In genomic region chr8:95377863-95378291, GRCm38 (mm10) we compare ENCODE assay signal across 9 mouse cellular contexts. TPM values are rescaled to one million over a fixed set of nuclear protein-coding genes. Genes with fewer than 3 reads are reported as not detected.
DNase-seq lines count a peak whose midpoint lies in the region; ATAC-seq and TF ChIP-seq lines count a peak whose summit lies in the region.
"Had no signal": no experiment of that assay in that cellular context is flagged by ENCODE, and none has a peak within 500 bp of the region (broad histone marks: within the 10 kb centered on the region; RNA-seq: fewer than 3 reads in every experiment).

No protein-coding gene starts in this region.

- peaks cover 26% of the 10 kb centered on the region for H3K4me1 ChIP-seq in heart, embryonic 16.5 days (ENCODE audit: control insufficient read depth, insufficient read depth, low read length)
- H3K4me1 ChIP-seq in stomach, embryonic 14.5 days (ENCODE audit: control insufficient read depth, insufficient read depth, low read length) = peaks cover 14% of the 10 kb centered on the region

- peaks cover 1% of the 10 kb centered on the region for H3K36me3 ChIP-seq in heart, embryonic 16.5 days (ENCODE audit: control insufficient read depth, insufficient read depth)
- H3K36me3 ChIP-seq in stomach, embryonic 14.5 days (ENCODE audit: control insufficient read depth, insufficient read depth, low read length) = no peaks in the 10 kb centered on the region

- peak overlapping the region; percentile 9 for H3K4me3 ChIP-seq in gastrocnemius, adult 2 months
- H3K4me3 ChIP-seq in heart, embryonic 16.5 days (ENCODE audit: low read length) = no peak overlapping the region
- no peak overlapping the region for H3K4me3 ChIP-seq in stomach, embryonic 14.5 days (ENCODE audit: low read depth, low read length)

- peak; percentile 74 for ATAC-seq in heart, embryonic 16.5 days (replicated peaks; ENCODE audit: extremely low read depth, insufficient read depth, low FRiP score)
- ATAC-seq in stomach, embryonic 14.5 days (ENCODE audit: insufficient number of reproducible peaks, insufficient read depth, low FRiP score, low read depth) = peak; percentile 84
- ATAC-seq in monocyte, adult 5-6 weeks (replicated peaks; ENCODE audit: insufficient number of reproducible peaks, low FRiP score, low TSS enrichment, poor library complexity, severe bottlenecking) = no peak

- DNase-seq in gastrocnemius, adult 2 months = peak; percentile 83
- DNase-seq in gastrocnemius, postnatal 4 days (ENCODE audit: low spot score in 2 of 2) = no peak
- DNase-seq in kidney, postnatal 36 days = peak; percentile 46 to 50
- no peak for DNase-seq in right cerebral cortex, postnatal 14 days
- no peak for DNase-seq in spleen, postnatal 4 days (ENCODE audit: low spot score in 2 of 2)

- peak overlapping the region; percentile 49 for H3K9ac ChIP-seq in heart, embryonic 16.5 days (ENCODE audit: low read length)
- no peak overlapping the region for H3K9ac ChIP-seq in stomach, embryonic 14.5 days (replicated peaks; ENCODE audit: low read depth, low read length)
- H3K9ac ChIP-seq: liver, embryonic 14.5 days had no signal

- H3K27me3 ChIP-seq in heart, embryonic 16.5 days (ENCODE audit: control insufficient read depth, insufficient read depth, low read length) = no peaks in the 10 kb centered on the region
- no peaks in the 10 kb centered on the region for H3K27me3 ChIP-seq in stomach, embryonic 14.5 days (ENCODE audit: control insufficient read depth, insufficient read depth, low read length)

- intact Hi-C loops in gastrocnemius, adult 2 months (cut with DNase I) = loop anchor here (2.0 kb wide), 1 partner anchor 23 kb away; no protein-coding TSS in a partner anchor

- peak overlapping the region; percentile 82 for H3K27ac ChIP-seq in gastrocnemius, adult 2 months
- peak overlapping the region; percentile 80 for H3K27ac ChIP-seq in heart, embryonic 16.5 days (ENCODE audit: low read length)
- peak overlapping the region; percentile 89 for H3K27ac ChIP-seq in stomach, embryonic 14.5 days (ENCODE audit: low read length)
- H3K27ac ChIP-seq: liver, embryonic 14.5 days had no signal

- H3K4me2 ChIP-seq in heart, embryonic 16.5 days (ENCODE audit: low read depth, low read length) = peak overlapping the region; percentile 38
- H3K4me2 ChIP-seq in stomach, embryonic 14.5 days (replicated peaks; ENCODE audit: low read depth, low read length) = no peak overlapping the region

- 9% methylated on average over 7 of the region's 7 CpGs for WGBS in heart, embryonic 16.5 days
- 6% methylated on average over 7 of the region's 7 CpGs for WGBS in stomach, embryonic 14.5 days

- no peak for TF ChIP-seq CTCF in gastrocnemius, adult 2 months (IDR thresholded peaks at IDR 0.05)

- H3K9me3 ChIP-seq in heart, embryonic 16.5 days (replicated peaks; ENCODE audit: control insufficient read depth, low read length) = no peaks in the 10 kb centered on the region
- H3K9me3 ChIP-seq in stomach, embryonic 14.5 days (ENCODE audit: control insufficient read depth, low read depth, low read length) = no peaks in the 10 kb centered on the region

RNA-seq across cellular contexts. Expression of gene Mmp15, which starts 25.8 kb away (rescaled TPM):
- total RNA-seq in gastrocnemius, adult 2 months (2021) = 10 to 100 TPM; 13.8 to 17.0 TPM
- 10 to 100 TPM; 51.0 to 54.5 TPM for total RNA-seq in gastrocnemius, postnatal 4 days (2021)
- polyA plus RNA-seq in heart, embryonic 16.5 days (2015; fragmentation: Nextera tagmentation; extraction: Ambion mirVana) = 30.1 and 39.4 TPM in 2 replicates
- polyA plus RNA-seq in stomach, embryonic 14.5 days (2014; fragmentation: Nextera tagmentation; extraction: Ambion mirVana) = 21.5 and 22.0 TPM in 2 replicates
- total RNA-seq in monocyte, adult 5-6 weeks (2017) = not detected in 3 replicates

RNA-seq across cellular contexts. Expression of gene Usb1, which starts 45.8 kb away (rescaled TPM):
- 1 to 10 TPM; 5.8 to 7.1 TPM for total RNA-seq in gastrocnemius, adult 2 months (2021)
- 10 to 100 TPM; 17.9 to 22.2 TPM for total RNA-seq in gastrocnemius, postnatal 4 days (2021)
- 32.4 and 32.8 TPM in 2 replicates for polyA plus RNA-seq in heart, embryonic 16.5 days (2015; fragmentation: Nextera tagmentation; extraction: Ambion mirVana)
- 38.0 and 44.2 TPM in 2 replicates for polyA plus RNA-seq in stomach, embryonic 14.5 days (2014; fragmentation: Nextera tagmentation; extraction: Ambion mirVana)
- total RNA-seq in monocyte, adult 5-6 weeks (2017) = 19.0 to 30.5 TPM (median 26.8 TPM) in 3 replicates

RNA-seq across cellular contexts. Expression of gene Zfp319, which starts 46.1 kb away (rescaled TPM):
- total RNA-seq in gastrocnemius, adult 2 months (2021) = 1 to 10 TPM; 3.3 to 4.4 TPM
- total RNA-seq in gastrocnemius, postnatal 4 days (2021) = 10 to 100 TPM; 11.8 to 12.6 TPM
- polyA plus RNA-seq in heart, embryonic 16.5 days (2015; fragmentation: Nextera tagmentation; extraction: Ambion mirVana) = 6.4 and 6.6 TPM in 2 replicates
- 7.4 and 8.3 TPM in 2 replicates for polyA plus RNA-seq in stomach, embryonic 14.5 days (2014; fragmentation: Nextera tagmentation; extraction: Ambion mirVana)
- total RNA-seq in monocyte, adult 5-6 weeks (2017) = 3.3 to 4.7 TPM (median 4.3 TPM) in 3 replicates

RNA-seq across cellular contexts. Expression of gene Cfap20, which starts 56.8 kb away (rescaled TPM):
- 1 to 10 TPM; 6.5 TPM for total RNA-seq in gastrocnemius, adult 2 months (2021)
- 10 to 100 TPM; 31.5 to 38.3 TPM for total RNA-seq in gastrocnemius, postnatal 4 days (2021)
- polyA plus RNA-seq in heart, embryonic 16.5 days (2015; fragmentation: Nextera tagmentation; extraction: Ambion mirVana) = 155 and 167 TPM in 2 replicates
- polyA plus RNA-seq in stomach, embryonic 14.5 days (2014; fragmentation: Nextera tagmentation; extraction: Ambion mirVana) = 181 and 187 TPM in 2 replicates
- total RNA-seq in monocyte, adult 5-6 weeks (2017) = 27.0 to 52.7 TPM (median 36.3 TPM) in 3 replicates

Comparison
In these comparisons a context has a peak if more than half of its experiments do, and no peak if none do; other contexts are left out.
1. DNase-seq: peak in gastrocnemius, adult 2 months (single experiment) and kidney, postnatal 36 days (2 of 2); none in gastrocnemius, postnatal 4 days (0 of 2), right cerebral cortex, postnatal 14 days (single experiment) and spleen, postnatal 4 days (0 of 2).
2. RNA of gene Mmp15, which starts 25.8 kb away (total RNA-seq): 51.0 to 54.5 TPM in gastrocnemius, postnatal 4 days and 13.8 to 17.0 TPM in gastrocnemius, adult 2 months; not detected in monocyte, adult 5-6 weeks; every median in the first group is over 10 times any median in the second.
3. Peak in every context shown above with its lines, with median percentiles within 50 percentile points of each other: H3K27ac ChIP-seq.